Comparison of ENCODE assay signal across 8 mouse cellular contexts in genomic region chr6:39377311-39377827, GRCm38 (mm10). TPM values are rescaled to one million over a fixed set of nuclear protein-coding genes. Genes with fewer than 3 reads are reported as not detected.
DNase-seq lines count a peak whose midpoint lies in the region; ATAC-seq lines count a peak whose summit lies in the region.

TSS of gene Slc37a3 (minus strand) at chr6:39377675.

- H3K9me3 ChIP-seq in heart, embryonic 14.5 days (ENCODE audit: control insufficient read depth, low read length) = peaks cover 5% of the 10 kb centered on the region; the same call in 1 of the 2 replicates
- no peaks in the 10 kb centered on the region for H3K9me3 ChIP-seq in liver, embryonic 11.5 days (ENCODE audit: control insufficient read depth, low read length)

- peak within 1 kb of the TSS; percentile 70 for H3K4me3 ChIP-seq in brown adipose tissue, adult 24 weeks (ENCODE audit: insufficient read depth, low read depth, low read length)
- peak within 1 kb of the TSS; percentile 79 to 90 for H3K4me3 ChIP-seq in heart, embryonic 14.5 days (ENCODE audit: control insufficient read depth in 1 of 2, insufficient read depth in 1 of 2, low read depth in 1 of 2, low read length in 2 of 2)
- H3K4me3 ChIP-seq in liver, embryonic 11.5 days (ENCODE audit: low read depth, low read length) = peak within 1 kb of the TSS; percentile 83

- H3K9ac ChIP-seq in heart, embryonic 14.5 days (ENCODE audit: low read length) = peak within 1 kb of the TSS; percentile 90
- peak within 1 kb of the TSS; percentile 82 for H3K9ac ChIP-seq in liver, embryonic 11.5 days (ENCODE audit: low read depth, low read length)

- WGBS in heart, embryonic 14.5 days = under 1% methylated on average over 43 of the region's 43 CpGs
- WGBS in liver, embryonic 11.5 days = under 1% methylated on average over 43 of the region's 43 CpGs

- no peaks in the 10 kb centered on the region; the same call in 1 of the 2 replicates for H3K4me1 ChIP-seq in brown adipose tissue, adult 24 weeks (ENCODE audit: control insufficient read depth, insufficient read depth, insufficient read length, low read length)
- H3K4me1 ChIP-seq in heart, embryonic 14.5 days (ENCODE audit: control insufficient read depth in 2 of 2, insufficient read depth in 2 of 2, low read length in 2 of 2) = peaks cover 8% of the 10 kb centered on the region in 2 experiments
- peaks cover 8% of the 10 kb centered on the region; the same call in 1 of the 2 replicates for H3K4me1 ChIP-seq in liver, embryonic 11.5 days (replicated peaks; ENCODE audit: control insufficient read depth, insufficient read depth, low read length)

- H3K36me3 ChIP-seq in heart, embryonic 14.5 days (ENCODE audit: control insufficient read depth, insufficient read depth, low read length) = peaks cover 7% of the 10 kb centered on the region
- no peaks in the 10 kb centered on the region for H3K36me3 ChIP-seq in liver, embryonic 11.5 days (ENCODE audit: control insufficient read depth, insufficient read depth, low read length)
- no peaks in the 10 kb centered on the region for H3K36me3 ChIP-seq in splenic B cell, adult 2 months (ENCODE audit: control insufficient read depth, insufficient read depth, low read length, poor library complexity, severe bottlenecking)

- 0 out of 2 replicates have a peak, but pooled peaks cover 2% of the 10 kb centered on the region for H3K27me3 ChIP-seq in heart, embryonic 14.5 days (ENCODE audit: control insufficient read depth, insufficient read depth, low read length)
- H3K27me3 ChIP-seq in liver, embryonic 11.5 days (replicated peaks; ENCODE audit: control insufficient read depth, insufficient read depth, low read length) = peaks cover 25% of the 10 kb centered on the region
- H3K27me3 ChIP-seq in splenic B cell, adult 2 months (ENCODE audit: control insufficient read depth, insufficient read depth, low read length, poor library complexity, severe bottlenecking) = no peaks in the 10 kb centered on the region

- H3K27ac ChIP-seq in brown adipose tissue, adult 24 weeks (replicated peaks; ENCODE audit: low read depth, low read length) = peak within 1 kb of the TSS; percentile 14; the same call in 1 of the 2 replicates
- H3K27ac ChIP-seq in heart, embryonic 14.5 days (replicated peaks in 1 of 2; ENCODE audit: control insufficient read depth in 1 of 2, insufficient read depth in 1 of 2, low read depth in 2 of 2, low read length in 2 of 2) = peak within 1 kb of the TSS; percentile 39 to 46; a peak in 3 of 4 replicates
- peak within 1 kb of the TSS; percentile 13; the same call in 1 of the 2 replicates for H3K27ac ChIP-seq in liver, embryonic 11.5 days (ENCODE audit: low read depth, low read length)

- peak; percentile 44 for ATAC-seq in CD4-positive, CD25-positive, alpha-beta regulatory T cell, adult 4 months
- ATAC-seq in heart, embryonic 14.5 days (ENCODE audit: insufficient number of reproducible peaks, insufficient read depth, low FRiP score, low read depth) = peak; percentile 88
- ATAC-seq in liver, embryonic 11.5 days (replicated peaks; ENCODE audit: low FRiP score) = peak; percentile 87

- peak within 1 kb of the TSS; percentile 79 for H3K4me2 ChIP-seq in heart, embryonic 14.5 days (ENCODE audit: low read length)
- peak within 1 kb of the TSS; percentile 78 for H3K4me2 ChIP-seq in liver, embryonic 11.5 days

- DNase-seq in fibroblast of lung, adult 2 months (ENCODE audit: low read depth) = peak; percentile 24
- peak; percentile 94 for DNase-seq in kidney, postnatal 10 days
- peak; percentile 82 for DNase-seq in liver, embryonic 11.5 days (ENCODE audit: low spot score)
- DNase-seq in naive thymus-derived CD4-positive, alpha-beta T cell, adult 2 months (ENCODE audit: low read depth) = peak; percentile 85
- DNase-seq in splenic B cell, adult 2 months (ENCODE audit: low read depth, low spot score) = peak; percentile 88

RNA-seq across cellular contexts. Expression of gene Slc37a3, which starts in this region (rescaled TPM):
- polyA plus RNA-seq in CD4-positive, CD25-positive, alpha-beta regulatory T cell, adult 4 months (2017; shearing (Covaris generic)) = 10 to 100 TPM; 37.0 to 55.1 TPM
- polyA plus RNA-seq in brown adipose tissue, adult 24 weeks (2012; ENCODE audit: insufficient read depth, insufficient read length, missing spikeins) = 7.4 and 11.0 TPM in 2 replicates
- 35.9 and 39.9 TPM in 2 replicates for polyA plus RNA-seq in heart, embryonic 14.5 days (2014; fragmentation: Nextera tagmentation; extraction: Ambion mirVana)
- polyA plus RNA-seq in liver, embryonic 11.5 days (2014; fragmentation: Nextera tagmentation; extraction: Ambion mirVana) = 14.8 and 16.2 TPM in 2 replicates

Comparison
In these comparisons a context has a peak if more than half of its experiments do, and no peak if none do; other contexts are left out.
1. Peak in every context shown above with its lines: DNase-seq, ATAC-seq, H3K4me3 ChIP-seq and H3K27ac ChIP-seq.
2. DNase-seq: peak in every context shown above with its lines; median percentile 94 in kidney, postnatal 10 days; 88 in splenic B cell, adult 2 months; 85 in naive thymus-derived CD4-positive, alpha-beta T cell, adult 2 months; 82 in liver, embryonic 11.5 days; 24 in fibroblast of lung, adult 2 months.